Mouse (Mus musculus) heart, adult 10 weeks (tissue): ENCODE measurements around the gene Cdkn3. TPM values are rescaled to one million over a fixed set of nuclear protein-coding genes. Genes with fewer than 3 reads are reported as not detected.

ENCODE experiments used
- polyA plus RNA-seq: library from polyadenylated mRNA; stranded (reverse); fragments of 350-450 nt; fragmentation: Illumina TruSeq; extraction: RNeasy Lipid Tissue Mini Kit (QIAGEN cat#74804); gene quantifications from one replicate; pipeline ENCODE4 v1.2.3, GENCODE M21; 2014; ENCODE audit warnings: low read depth, low replicate concordance

Gene Cdkn3
- not detected for polyA plus RNA-seq

GRCm38 (mm10) chr14:46760355-46761029 lies at the start of gene Cdkn3:
Gene Cdkn3 (plus strand): TSS chr14:46760541.

GRCm38 (mm10) chr14:46787787-46788504 lies 27.6 kb downstream of the Cdkn3 start, which contains the start of gene Cnih1:
Gene Cnih1 (minus strand): TSS chr14:46788411.

Other genes with a start within 250 kb of the Cdkn3 start
- gene Cnih1, start 27.9 kb downstream of the Cdkn3 start, polyA plus RNA-seq, result 60.8 TPM
- 28.2 TPM for gene Gmfb, start 61.7 kb downstream of the Cdkn3 start, polyA plus RNA-seq
- 45.0 TPM for gene Cgrrf1, start 71.6 kb downstream of the Cdkn3 start, polyA plus RNA-seq
- gene Samd4, start 122.3 kb downstream of the Cdkn3 start, polyA plus RNA-seq, result 30.3 TPM